In the genomic region with DNA sequence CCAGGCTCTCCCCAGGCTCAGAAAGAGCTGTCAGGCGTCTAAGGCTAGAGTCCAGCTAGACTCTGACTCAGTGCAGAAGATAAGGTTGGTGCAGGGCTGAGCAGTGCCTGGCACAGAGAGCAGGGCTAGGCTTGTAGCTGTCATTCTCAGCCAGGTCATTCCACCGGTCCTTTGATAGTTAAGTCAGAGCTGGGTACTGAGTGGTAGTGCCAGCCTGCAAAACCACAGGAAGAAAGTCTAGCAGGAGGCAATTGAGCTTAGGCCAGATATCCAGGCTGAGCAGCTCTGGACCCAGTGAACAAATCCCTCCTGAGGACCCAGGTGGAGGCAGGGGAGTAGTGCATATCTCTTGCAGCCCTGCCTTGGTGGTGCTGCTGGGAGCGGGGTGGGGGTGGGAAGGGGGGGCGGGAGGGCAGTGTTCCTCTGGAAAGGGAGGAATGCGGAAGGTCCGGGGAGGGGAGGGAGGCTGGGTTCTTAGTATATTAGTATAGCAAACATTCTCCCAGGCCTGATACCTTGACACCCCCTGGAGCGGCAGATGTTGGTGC, we compare ENCODE assay signal across 12 mouse cellular contexts. TPM values are rescaled to one million over a fixed set of nuclear protein-coding genes. Genes with fewer than 3 reads are reported as not detected.
A peak's percentile ranks its signal among the peaks of the same experiment; 100 is the strongest.
DNase-seq lines count a peak whose midpoint lies in the region; ATAC-seq and TF ChIP-seq lines count a peak whose summit lies in the region.
"Had no signal": no experiment of that assay in that cellular context is flagged by ENCODE, and none has a peak within 500 bp of the region (broad histone marks: within the 10 kb centered on the region; RNA-seq: fewer than 3 reads in every experiment).

No protein-coding gene starts in this region.

- H3K4me2 ChIP-seq in heart, embryonic 11.5 days = no peak overlapping the region
- H3K4me2 ChIP-seq in lung, embryonic 14.5 days = no peak overlapping the region
- no peak overlapping the region for H3K4me2 ChIP-seq in kidney, embryonic 16.5 days (replicated peaks; ENCODE audit: low read depth, low read length)
- H3K4me2 ChIP-seq: midbrain, embryonic 11.5 days had no signal

- H3K4me3 ChIP-seq in heart, embryonic 11.5 days (ENCODE audit: low read depth, low read length) = no peak overlapping the region
- H3K4me3 ChIP-seq in lung, embryonic 14.5 days (ENCODE audit: low read depth, low read length) = no peak overlapping the region
- H3K4me3 ChIP-seq in kidney, embryonic 16.5 days (ENCODE audit: low read length) = no peak overlapping the region
- H3K4me3 ChIP-seq: embryonic facial prominence, embryonic 10.5 days had no signal

- no peaks in the 10 kb centered on the region for H3K9me3 ChIP-seq in heart, embryonic 11.5 days (replicated peaks; ENCODE audit: control insufficient read depth, low read length)
- H3K9me3 ChIP-seq in lung, embryonic 14.5 days (ENCODE audit: low read depth, low read length) = no peaks in the 10 kb centered on the region
- no peaks in the 10 kb centered on the region for H3K9me3 ChIP-seq in kidney, embryonic 16.5 days (ENCODE audit: low read length)
- H3K9me3 ChIP-seq: embryonic facial prominence, embryonic 10.5 days had no signal

- DNase-seq in cerebellum, postnatal 14 days = peak; percentile 45 to 57
- no peak for DNase-seq in cerebellum, adult 11 months
- DNase-seq in Muller cell, postnatal 12 days (ENCODE audit: inconsistent ontology term) = peak; percentile 45
- DNase-seq in lung, embryonic 14.5 days = peak; percentile 13
- DNase-seq in embryo, embryonic 10 days (ENCODE audit: low spot score) = no peak
- no peak for DNase-seq in frontal cortex, postnatal 36 days (ENCODE audit: low spot score in 2 of 2)

- no peak overlapping the region for H3K9ac ChIP-seq in heart, embryonic 11.5 days (ENCODE audit: low read depth, low read length)
- no peak overlapping the region for H3K9ac ChIP-seq in lung, embryonic 14.5 days
- no peak overlapping the region for H3K9ac ChIP-seq in kidney, embryonic 16.5 days (replicated peaks; ENCODE audit: low read length)

- H3K27me3 ChIP-seq in heart, embryonic 11.5 days (ENCODE audit: control insufficient read depth, insufficient read depth, low read length) = no peaks in the 10 kb centered on the region
- no peaks in the 10 kb centered on the region for H3K27me3 ChIP-seq in lung, embryonic 14.5 days (ENCODE audit: insufficient read depth, low read length)
- H3K27me3 ChIP-seq in kidney, embryonic 16.5 days (ENCODE audit: insufficient read depth, low read length) = no peaks in the 10 kb centered on the region
- H3K27me3 ChIP-seq: CH12.LX had no signal

- H3K36me3 ChIP-seq in heart, embryonic 11.5 days (ENCODE audit: control insufficient read depth, insufficient read depth, low read length) = no peaks in the 10 kb centered on the region
- no peaks in the 10 kb centered on the region for H3K36me3 ChIP-seq in lung, embryonic 14.5 days (ENCODE audit: insufficient read depth)
- H3K36me3 ChIP-seq in kidney, embryonic 16.5 days (ENCODE audit: insufficient read depth, low read length) = no peaks in the 10 kb centered on the region
- H3K36me3 ChIP-seq: embryonic facial prominence, embryonic 10.5 days had no signal

- ATAC-seq in heart, embryonic 11.5 days (replicated peaks; ENCODE audit: insufficient number of reproducible peaks, low FRiP score, low TSS enrichment) = peak; percentile 61; the same call in 1 of the 2 replicates
- ATAC-seq in lung, embryonic 14.5 days (ENCODE audit: insufficient read depth) = peak; percentile 71
- no peak for ATAC-seq in kidney, embryonic 16.5 days (ENCODE audit: low FRiP score, low TSS enrichment)

- TF ChIP-seq CTCF in lung, embryonic 14.5 days (IDR thresholded peaks at IDR 0.05; ENCODE audit: low read depth) = no peak

- peak overlapping the region; percentile 62 for H3K27ac ChIP-seq in heart, embryonic 11.5 days (ENCODE audit: low read depth, low read length)
- no peak overlapping the region for H3K27ac ChIP-seq in lung, embryonic 14.5 days (ENCODE audit: low read depth)
- H3K27ac ChIP-seq in kidney, embryonic 16.5 days (ENCODE audit: low read length) = no peak overlapping the region
- H3K27ac ChIP-seq: embryonic facial prominence, embryonic 10.5 days had no signal

- H3K4me1 ChIP-seq in heart, embryonic 11.5 days (ENCODE audit: control insufficient read depth, insufficient read depth, low read length) = peaks cover 14% of the 10 kb centered on the region
- H3K4me1 ChIP-seq in lung, embryonic 14.5 days (ENCODE audit: insufficient read depth) = no peaks in the 10 kb centered on the region
- peaks cover 5% of the 10 kb centered on the region for H3K4me1 ChIP-seq in kidney, embryonic 16.5 days (ENCODE audit: insufficient read depth, low read length)

- WGBS in heart, embryonic 11.5 days (ENCODE audit: insufficient replicate concordance) = 28% methylated on average over 7 of the region's 7 CpGs
- 30% methylated on average over 6 of the region's 7 CpGs for WGBS in lung, embryonic 14.5 days
- WGBS in kidney, embryonic 16.5 days = 62% methylated on average over 5 of the region's 7 CpGs

RNA-seq across cellular contexts. Expression of gene Zfp90, which starts 36.6 kb away (rescaled TPM):
- 13.2 and 16.8 TPM in 2 replicates for polyA plus RNA-seq in heart, embryonic 11.5 days (2014; fragmentation: Nextera tagmentation; extraction: Ambion mirVana)
- polyA plus RNA-seq in lung, embryonic 14.5 days (2014; fragmentation: Nextera tagmentation; extraction: Ambion mirVana) = 19.6 and 20.2 TPM in 2 replicates
- polyA plus RNA-seq in kidney, embryonic 16.5 days (2015; fragmentation: Nextera tagmentation; extraction: Ambion mirVana) = 19.3 and 19.8 TPM in 2 replicates

RNA-seq across cellular contexts. Expression of gene Smpd3, which starts 40.8 kb away (rescaled TPM):
- polyA plus RNA-seq in heart, embryonic 11.5 days (2014; fragmentation: Nextera tagmentation; extraction: Ambion mirVana) = 2.0 and 2.3 TPM in 2 replicates
- 0.57 and 0.93 TPM in 2 replicates for polyA plus RNA-seq in lung, embryonic 14.5 days (2014; fragmentation: Nextera tagmentation; extraction: Ambion mirVana)
- polyA plus RNA-seq in kidney, embryonic 16.5 days (2015; fragmentation: Nextera tagmentation; extraction: Ambion mirVana) = 0.82 and 1.0 TPM in 2 replicates
- polyA plus RNA-seq: inflammation-experienced regulatory T-cells, adult 6 months had no signal

Comparison
In these comparisons a context has a peak if more than half of its experiments do, and no peak if none do; other contexts are left out.
1. DNase-seq: peak in cerebellum, postnatal 14 days (2 of 2), Muller cell, postnatal 12 days (single experiment) and lung, embryonic 14.5 days (single experiment); none in cerebellum, adult 11 months (single experiment), embryo, embryonic 10 days (single experiment) and frontal cortex, postnatal 36 days (0 of 2).